8 mouse cellular contexts compared by ENCODE assay signal in the genomic region with DNA sequence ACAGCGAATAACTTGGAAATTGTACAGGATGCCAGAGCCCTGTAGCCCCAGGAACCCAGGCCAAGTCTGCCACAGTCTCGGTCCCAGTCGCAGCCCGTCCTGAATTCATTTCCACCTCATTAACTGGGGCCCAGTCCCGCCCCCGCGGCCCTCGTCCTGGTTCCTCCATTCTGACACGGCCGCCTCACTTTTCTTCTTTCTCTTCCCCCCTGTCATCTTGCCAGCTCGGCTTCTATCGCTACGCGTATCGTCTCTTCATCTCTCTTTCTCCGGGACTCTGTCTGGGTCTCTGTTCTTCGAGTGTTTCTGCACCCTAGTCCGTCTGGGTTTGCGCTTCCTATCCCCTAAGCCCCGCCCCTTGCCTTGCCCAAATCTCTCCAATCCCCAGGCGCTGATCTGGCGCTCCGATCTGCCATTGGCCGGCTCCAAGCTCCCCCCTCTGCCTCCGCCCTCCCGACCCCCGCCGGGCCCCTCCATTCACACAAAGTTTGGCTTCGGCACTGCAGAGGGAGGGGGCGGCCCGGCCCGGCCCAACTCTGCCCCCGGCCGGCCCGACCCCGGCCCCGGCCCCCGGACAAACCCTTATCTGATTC. TPM values are rescaled to one million over a fixed set of nuclear protein-coding genes. Genes with fewer than 3 reads are reported as not detected.
DNase-seq lines count a peak whose midpoint lies in the region; ATAC-seq and TF ChIP-seq lines count a peak whose summit lies in the region.

A gene (plus strand): TSS at position 482 of the 593 bp plus-strand sequence.

- peak within 1 kb of the TSS; percentile 48 for H3K9ac ChIP-seq in forebrain, embryonic 15.5 days (replicated peaks)
- peak within 1 kb of the TSS; percentile 41 for H3K9ac ChIP-seq in neural tube, embryonic 14.5 days (replicated peaks; ENCODE audit: low read depth, low read length)

- ATAC-seq in cerebellum, adult (ENCODE audit: insufficient number of reproducible peaks, low FRiP score, low TSS enrichment): peak; percentile 80
- peak; percentile 94 for ATAC-seq in forebrain, embryonic 15.5 days (replicated peaks)
- peak; percentile 93 for ATAC-seq in neural tube, embryonic 14.5 days (ENCODE audit: low read depth)

- WGBS in forebrain, embryonic 15.5 days: 1% methylated on average over 38 of the region's 38 CpGs
- WGBS in neural tube, embryonic 14.5 days: 2% methylated on average over 37 of the region's 38 CpGs
- WGBS in thymus, adult 2 months: 3% methylated on average over 38 of the region's 38 CpGs

- H3K27ac ChIP-seq in forebrain, embryonic 15.5 days (replicated peaks): peak within 1 kb of the TSS; percentile 78
- H3K27ac ChIP-seq in neural tube, embryonic 14.5 days (ENCODE audit: low read depth, low read length): peak within 1 kb of the TSS; percentile 35
- no peak within 1 kb of the TSS for H3K27ac ChIP-seq in thymus, adult 2 months (ENCODE audit: control insufficient read depth, insufficient read depth, low read length)

- peak; percentile 70 for DNase-seq in MEL-GATA-1-ER (ENCODE audit: extremely low read depth, low read depth)
- DNase-seq in heart, postnatal 25 days (ENCODE audit: low spot score): peak; percentile 38
- DNase-seq in layer of hippocampus, adult 18-20 months (ENCODE audit: low spot score in 2 of 2): peak; percentile 67 to 86
- DNase-seq in lung, adult 18-20 months: peak; percentile 72 to 75
- peak; percentile 81 for DNase-seq in thymus, adult 2 months

- no peak for TF ChIP-seq POLR2A in thymus, adult 2 months (IDR thresholded peaks at IDR 0.05; ENCODE audit: control insufficient read depth, extremely low read depth, insufficient read depth, low read length, poor library complexity)

- intact Hi-C loops in heart, postnatal 25 days (cut with DNase I): no loop called here

- H3K9me3 ChIP-seq in forebrain, embryonic 15.5 days: no peaks in the 10 kb centered on the region
- no peaks in the 10 kb centered on the region for H3K9me3 ChIP-seq in neural tube, embryonic 14.5 days (ENCODE audit: control insufficient read depth, low read length)

- H3K36me3 ChIP-seq in forebrain, embryonic 15.5 days: no peaks in the 10 kb centered on the region
- H3K36me3 ChIP-seq in neural tube, embryonic 14.5 days (ENCODE audit: control insufficient read depth, insufficient read depth, low read length): no peaks in the 10 kb centered on the region
- no peaks in the 10 kb centered on the region for H3K36me3 ChIP-seq in thymus, adult 2 months (ENCODE audit: control insufficient read depth, insufficient read depth, low read length)

- H3K4me2 ChIP-seq in forebrain, embryonic 15.5 days (replicated peaks): peak within 1 kb of the TSS; percentile 73
- H3K4me2 ChIP-seq in neural tube, embryonic 14.5 days (ENCODE audit: low read depth, low read length): peak within 1 kb of the TSS; percentile 53

- no peak for TF ChIP-seq CTCF in thymus, adult 2 months (IDR thresholded peaks at IDR 0.05; ENCODE audit: borderline replicate concordance, control insufficient read depth, extremely low read depth, insufficient read depth, low read length, poor library complexity)

- no peaks in the 10 kb centered on the region for H3K27me3 ChIP-seq in forebrain, embryonic 15.5 days
- no peaks in the 10 kb centered on the region for H3K27me3 ChIP-seq in neural tube, embryonic 14.5 days (ENCODE audit: control insufficient read depth, insufficient read depth, low read length)
- peaks cover 7% of the 10 kb centered on the region; the same call in 1 of the 2 replicates for H3K27me3 ChIP-seq in thymus, adult 2 months (ENCODE audit: control insufficient read depth, insufficient read depth, low read length)

- peaks cover 26% of the 10 kb centered on the region for H3K4me1 ChIP-seq in forebrain, embryonic 15.5 days
- H3K4me1 ChIP-seq in neural tube, embryonic 14.5 days (ENCODE audit: control insufficient read depth, insufficient read depth, low read length): peaks cover 3% of the 10 kb centered on the region; the same call in 1 of the 2 replicates
- H3K4me1 ChIP-seq in thymus, adult 2 months (replicated peaks; ENCODE audit: control insufficient read depth, insufficient read depth, low read length): peaks cover 3% of the 10 kb centered on the region

- peak within 1 kb of the TSS; percentile 57 for H3K4me3 ChIP-seq in forebrain, embryonic 15.5 days
- H3K4me3 ChIP-seq in neural tube, embryonic 14.5 days (ENCODE audit: low read depth, low read length): peak within 1 kb of the TSS; percentile 32
- H3K4me3 ChIP-seq in thymus, adult 2 months (ENCODE audit: control insufficient read depth, insufficient read depth, low read length): peak within 1 kb of the TSS; percentile 7

RNA-seq across cellular contexts. Expression of the gene that starts here (rescaled TPM):
- 1.7 and 1.9 TPM in 2 replicates for polyA plus RNA-seq in forebrain, embryonic 15.5 days (2015; fragmentation: Nextera tagmentation; extraction: Ambion mirVana)
- total RNA-seq in heart, postnatal 25 days (2021): under 1 TPM; 0.10 to 0.14 TPM
- total RNA-seq in layer of hippocampus, adult 18-20 months (2021): 10 to 100 TPM; 82.6 to 88.4 TPM
- polyA plus RNA-seq in neural tube, embryonic 14.5 days (2014; fragmentation: Nextera tagmentation; extraction: Ambion mirVana): 2.3 and 2.6 TPM in 2 replicates
- polyA plus RNA-seq in thymus, adult 2 months (2012; rRNA removed): 3.2 and 3.9 TPM in 2 replicates

Comparison
In these comparisons a context has a peak if more than half of its experiments do, and no peak if none do; other contexts are left out.
1. RNA of the gene that starts here (total RNA-seq): 82.6 to 88.4 TPM in layer of hippocampus, adult 18-20 months; 0.10 to 0.14 TPM in heart, postnatal 25 days; every median in the first group is over 10 times any median in the second.
2. Peak in DNase-seq in heart, postnatal 25 days; RNA of the gene not detected or under 1 TPM.
3. H3K4me3 ChIP-seq: peak in every context shown above with its lines; median percentile 57 in forebrain, embryonic 15.5 days; 32 in neural tube, embryonic 14.5 days; 7 in thymus, adult 2 months.
4. Peak in every context shown above with its lines, with median percentiles within 50 percentile points of each other: DNase-seq and ATAC-seq.